Mouse (Mus musculus): ENCODE measurements around the gene Tk1. TPM values are rescaled to one million over a fixed set of nuclear protein-coding genes. Genes with fewer than 3 reads are reported as not detected.

The Tk1 gene
- polyA plus RNA-seq, 2 experiments = 128 to 160 TPM

GRCm38 (mm10) chr11:117814704-117815366 lies 11.1 kb downstream of the Tk1 start:
- WGBS = 92% methylated on average over 6 of the region's 6 CpGs
- Histone ChIP-seq H3K9ac (ENCODE audit: low read depth, low read length, severe bottlenecking) (no peak overlapping the region), H3K4me3 (replicated peaks; ENCODE audit: low read length) (no peak overlapping the region), H3K4me2 (replicated peaks; ENCODE audit: low read depth, low read length, severe bottlenecking) (no peak overlapping the region), H3K27me3 (ENCODE audit: control insufficient read depth, insufficient read depth, low read length) (no peaks in the 10 kb centered on the region), H3K4me1 (ENCODE audit: control insufficient read depth, insufficient read depth, low read length) (peaks cover 9% of the 10 kb centered on the region), H3K27ac (replicated peaks; ENCODE audit: low read depth, low read length) (no peak overlapping the region), H3K9me3 (ENCODE audit: control insufficient read depth, low read length) (no peaks in the 10 kb centered on the region), H3K36me3 (ENCODE audit: control insufficient read depth, insufficient read depth, low read length) (peaks cover 71% of the 10 kb centered on the region)
- DNase-seq (ENCODE audit: low spot score) = no peak
- no peak for TF ChIP-seq POLR2A (IDR thresholded peaks at IDR 0.05; ENCODE audit: borderline replicate concordance, extremely low read depth, insufficient read depth, insufficient read length)
- no peak for ATAC-seq (ENCODE audit: low FRiP score, low read depth)

- no peak for ATAC-seq (ENCODE audit: low FRiP score, low read depth)
- WGBS = 88% methylated on average over 5 of the region's 5 CpGs
- Histone ChIP-seq H3K36me3 (ENCODE audit: control insufficient read depth, insufficient read depth, low read length) (peaks cover 64% of the 10 kb centered on the region), H3K9ac (ENCODE audit: low read depth, low read length, severe bottlenecking) (no peak overlapping the region), H3K4me2 (replicated peaks; ENCODE audit: low read depth, low read length, severe bottlenecking) (no peak overlapping the region), H3K4me3 (replicated peaks; ENCODE audit: low read length) (no peak overlapping the region), H3K4me1 (ENCODE audit: control insufficient read depth, insufficient read depth, low read length) (peaks cover 13% of the 10 kb centered on the region), H3K27me3 (ENCODE audit: control insufficient read depth, insufficient read depth, low read length) (no peaks in the 10 kb centered on the region), H3K9me3 (ENCODE audit: control insufficient read depth, low read length) (no peaks in the 10 kb centered on the region), H3K27ac (replicated peaks; ENCODE audit: low read depth, low read length) (no peak overlapping the region)
- no peak for DNase-seq (ENCODE audit: low spot score)
- no peak for TF ChIP-seq POLR2A (IDR thresholded peaks at IDR 0.05; ENCODE audit: borderline replicate concordance, extremely low read depth, insufficient read depth, insufficient read length)
Measured at GRCm38 (mm10) chr11:117813867-117814266, 12.0 kb downstream of the Tk1 start.

- no peak for TF ChIP-seq POLR2A (IDR thresholded peaks at IDR 0.05; ENCODE audit: borderline replicate concordance, extremely low read depth, insufficient read depth, insufficient read length)
- Histone ChIP-seq H3K36me3 (ENCODE audit: control insufficient read depth, insufficient read depth, low read length) (peaks cover 34% of the 10 kb centered on the region), H3K27me3 (ENCODE audit: control insufficient read depth, insufficient read depth, low read length) (no peaks in the 10 kb centered on the region), H3K27ac (replicated peaks; ENCODE audit: low read depth, low read length) (0 out of 2 replicates have a peak overlapping the region, but pooled peaks have one; percentile 8), H3K4me1 (ENCODE audit: control insufficient read depth, insufficient read depth, low read length) (peaks cover 13% of the 10 kb centered on the region), H3K4me3 (replicated peaks; ENCODE audit: low read length) (peak overlapping the region; percentile 82), H3K9me3 (ENCODE audit: control insufficient read depth, low read length) (no peaks in the 10 kb centered on the region), H3K4me2 (replicated peaks; ENCODE audit: low read depth, low read length, severe bottlenecking) (peak overlapping the region; percentile 88), H3K9ac (ENCODE audit: low read depth, low read length, severe bottlenecking) (peak overlapping the region; percentile 69)
- peak; percentile 75 for DNase-seq (ENCODE audit: low spot score)
- 2% methylated on average over 21 of the region's 21 CpGs for WGBS
- peak; percentile 84 for ATAC-seq (ENCODE audit: low FRiP score, low read depth)
Measured at GRCm38 (mm10) chr11:117810401-117811046, 15.4 kb downstream of the Tk1 start.

DNA sequence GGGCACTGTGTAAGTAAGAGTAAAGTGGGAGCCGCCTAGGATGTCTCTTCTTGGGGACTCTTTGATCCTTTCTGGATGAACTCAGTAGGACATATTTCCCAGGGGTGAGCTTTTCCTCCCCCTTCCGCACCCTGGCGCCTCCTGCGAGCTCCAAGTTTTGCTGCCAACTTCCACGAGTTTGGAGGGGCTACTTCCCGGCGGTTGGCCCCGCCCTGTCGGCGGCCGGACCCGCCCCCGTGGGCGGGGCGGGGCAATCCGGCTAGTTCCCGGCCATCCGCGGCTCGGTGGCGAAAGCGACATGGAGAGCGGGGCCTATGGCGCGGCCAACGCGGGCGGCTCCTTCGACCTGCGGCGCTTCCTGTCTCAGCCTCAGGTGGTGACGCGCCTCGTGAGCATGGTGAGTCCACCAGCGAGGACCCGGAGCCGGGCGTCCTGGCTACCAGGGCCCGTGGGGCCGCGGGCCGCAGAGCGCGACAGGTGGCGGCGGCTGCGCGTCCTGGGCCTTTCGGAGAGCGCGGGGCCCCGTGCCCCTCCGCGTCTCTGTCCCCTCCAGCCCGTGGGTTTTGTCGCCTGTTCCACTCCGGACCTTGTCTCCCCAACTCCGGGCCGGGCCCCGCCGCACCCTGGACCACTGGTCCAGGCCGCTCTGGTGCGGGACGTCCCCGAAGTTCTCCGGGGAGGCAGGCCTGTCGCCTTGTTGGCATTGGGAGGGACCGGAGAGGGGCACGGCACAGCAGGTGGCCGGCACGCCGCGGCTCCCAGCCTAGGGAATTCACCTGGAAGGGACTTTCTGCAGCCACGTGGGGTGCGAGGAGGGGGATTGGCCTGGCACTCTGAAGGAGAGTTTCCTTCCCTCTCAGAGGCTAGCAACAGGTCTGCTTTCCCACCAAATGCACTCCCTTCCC lies 16.2 kb downstream of the Tk1 start, which contains the start of the genes Gm20708 and Syngr2:
TSS of gene Gm20708 (plus strand) at position 262 of the 905 bp plus-strand sequence.
TSS of gene Syngr2 (plus strand) at position 262 of the 905 bp plus-strand sequence.
- H3K9me3 ChIP-seq (ENCODE audit: control insufficient read depth, low read length) = no peaks in the 10 kb centered on the region
- under 1% methylated on average over 46 of the region's 75 CpGs for WGBS

DNA sequence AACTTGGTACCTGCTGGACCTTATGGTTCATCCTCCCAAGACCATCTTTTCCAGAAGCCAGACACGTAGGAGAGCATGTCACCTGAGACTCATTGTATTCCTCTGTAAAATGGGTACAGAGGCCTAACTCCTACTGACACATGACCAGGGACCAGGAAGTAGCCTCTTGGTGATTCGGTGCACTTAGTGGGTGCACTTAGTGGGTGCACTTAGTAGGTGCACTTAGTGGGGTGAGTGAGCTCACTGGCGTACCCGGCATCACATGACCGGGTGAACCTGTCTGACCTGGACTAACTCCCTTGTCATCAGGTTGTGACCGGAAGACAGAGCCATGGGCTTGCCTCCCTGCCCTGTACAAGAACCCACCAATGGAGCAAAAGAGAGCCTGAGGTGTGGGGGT lies 19.1 kb downstream of the Tk1 start:
- ATAC-seq (ENCODE audit: low FRiP score, low read depth) = no peak

More for the DNA sequence above, 16.2 kb downstream of the Tk1 start, which contains the start of the genes Gm20708 and Syngr2:
- H3K9ac ChIP-seq (ENCODE audit: low read depth, low read length, severe bottlenecking) = peak within 1 kb of the TSS; percentile 69
- peaks cover 13% of the 10 kb centered on the region for H3K4me1 ChIP-seq (ENCODE audit: control insufficient read depth, insufficient read depth, low read length)
- H3K27me3 ChIP-seq (ENCODE audit: control insufficient read depth, insufficient read depth, low read length) = no peaks in the 10 kb centered on the region
- ATAC-seq (ENCODE audit: low FRiP score, low read depth) = peak; percentile 76
- H3K4me3 ChIP-seq (replicated peaks; ENCODE audit: low read length) = peak within 1 kb of the TSS; percentile 82
- peak; percentile 71 for DNase-seq (ENCODE audit: low spot score)
- TF ChIP-seq POLR2A (IDR thresholded peaks at IDR 0.05; ENCODE audit: borderline replicate concordance, extremely low read depth, insufficient read depth, insufficient read length) = 0 out of 2 replicates have a peak, but pooled peaks have one; percentile 16
- peak within 1 kb of the TSS; percentile 44; the same call in 1 of the 2 replicates for H3K27ac ChIP-seq (replicated peaks; ENCODE audit: low read depth, low read length)
- peak within 1 kb of the TSS; percentile 88 for H3K4me2 ChIP-seq (replicated peaks; ENCODE audit: low read depth, low read length, severe bottlenecking)
- H3K36me3 ChIP-seq (ENCODE audit: control insufficient read depth, insufficient read depth, low read length) = peaks cover 27% of the 10 kb centered on the region

More for the DNA sequence above, 19.1 kb downstream of the Tk1 start:
- Histone ChIP-seq H3K4me3 (replicated peaks; ENCODE audit: low read length) (no peak overlapping the region), H3K4me2 (replicated peaks; ENCODE audit: low read depth, low read length, severe bottlenecking) (no peak overlapping the region), H3K27ac (replicated peaks; ENCODE audit: low read depth, low read length) (no peak overlapping the region), H3K9ac (ENCODE audit: low read depth, low read length, severe bottlenecking) (no peak overlapping the region), H3K27me3 (ENCODE audit: control insufficient read depth, insufficient read depth, low read length) (no peaks in the 10 kb centered on the region), H3K4me1 (ENCODE audit: control insufficient read depth, insufficient read depth, low read length) (peaks cover 13% of the 10 kb centered on the region), H3K9me3 (ENCODE audit: control insufficient read depth, low read length) (no peaks in the 10 kb centered on the region), H3K36me3 (ENCODE audit: control insufficient read depth, insufficient read depth, low read length) (no peaks in the 10 kb centered on the region)
- TF ChIP-seq POLR2A (IDR thresholded peaks at IDR 0.05; ENCODE audit: borderline replicate concordance, extremely low read depth, insufficient read depth, insufficient read length) = no peak
- 94% methylated on average over 6 of the region's 6 CpGs for WGBS
- no peak for DNase-seq (ENCODE audit: low spot score)

All from limb, embryonic 14.5 days (tissue).